Comparison of ENCODE assay signal across 9 mouse cellular contexts in the genomic region with DNA sequence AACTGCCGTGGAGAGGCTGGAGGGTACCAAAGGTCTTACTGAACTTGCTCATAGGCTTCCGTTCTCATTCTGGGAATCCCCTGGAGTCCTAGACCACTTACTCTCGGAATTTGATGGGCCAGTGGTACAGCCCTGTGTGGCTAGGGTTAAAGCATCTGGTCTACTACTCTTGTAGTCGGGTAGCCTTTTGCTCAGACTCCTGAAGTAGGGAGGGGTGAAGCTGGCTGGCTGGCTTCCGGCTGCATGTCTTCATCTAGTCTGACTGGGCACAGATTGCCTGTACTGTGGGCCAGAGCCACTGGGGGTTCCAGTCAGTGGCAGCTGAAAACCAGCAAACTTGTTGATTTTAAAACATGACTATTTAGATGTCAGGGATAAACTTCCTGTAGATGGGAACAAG.
A peak's percentile ranks its signal among the peaks of the same experiment; 100 is the strongest.
DNase-seq lines count a peak whose midpoint lies in the region; ATAC-seq lines count a peak whose summit lies in the region.
"Had no signal": no experiment of that assay in that cellular context is flagged by ENCODE, and none has a peak within 500 bp of the region (broad histone marks: within the 10 kb centered on the region; RNA-seq: fewer than 3 reads in every experiment).

No protein-coding gene starts in this region.

- WGBS in limb, embryonic 15.5 days: 49% methylated on average over 5 of the region's 5 CpGs
- 77% methylated on average over 5 of the region's 5 CpGs for WGBS in limb, embryonic 10.5 days
- WGBS in intestine, embryonic 15.5 days: 49% methylated on average over 5 of the region's 5 CpGs

- peak overlapping the region; percentile 30; the same call in 1 of the 2 replicates for H3K27ac ChIP-seq in limb, embryonic 15.5 days
- no peak overlapping the region for H3K27ac ChIP-seq in limb, embryonic 10.5 days
- H3K27ac ChIP-seq in intestine, embryonic 15.5 days: peak overlapping the region; percentile 49
- H3K27ac ChIP-seq: midbrain, embryonic 12.5 days had no signal

- H3K4me3 ChIP-seq in limb, embryonic 15.5 days: no peak overlapping the region
- H3K4me3 ChIP-seq in limb, embryonic 10.5 days: no peak overlapping the region
- H3K4me3 ChIP-seq in intestine, embryonic 15.5 days (replicated peaks): no peak overlapping the region
- H3K4me3 ChIP-seq: midbrain, embryonic 12.5 days had no signal

- no peak overlapping the region for H3K4me2 ChIP-seq in limb, embryonic 15.5 days
- no peak overlapping the region for H3K4me2 ChIP-seq in intestine, embryonic 15.5 days (replicated peaks)
- H3K4me2 ChIP-seq: midbrain, embryonic 12.5 days had no signal

- H3K27me3 ChIP-seq in limb, embryonic 15.5 days: no peaks in the 10 kb centered on the region
- H3K27me3 ChIP-seq in limb, embryonic 10.5 days (ENCODE audit: low read depth, poor library complexity, severe bottlenecking): no peaks in the 10 kb centered on the region
- no peaks in the 10 kb centered on the region for H3K27me3 ChIP-seq in intestine, embryonic 15.5 days (replicated peaks)
- H3K27me3 ChIP-seq: midbrain, embryonic 12.5 days had no signal

- DNase-seq in limb, embryonic 10.5 days (ENCODE audit: low spot score): no peak
- DNase-seq in cerebellum, postnatal 25 days: peak; percentile 29 to 53
- peak; percentile 62 for DNase-seq in lung, postnatal 36 days
- DNase-seq in yolk sac, embryonic 10.5 days (ENCODE audit: low spot score): no peak
- no peak for DNase-seq in thymus, postnatal 10 days (ENCODE audit: low spot score in 2 of 2)
- no peak for DNase-seq in thymus, postnatal 0 days (ENCODE audit: low spot score)

- ATAC-seq in limb, embryonic 15.5 days (ENCODE audit: insufficient number of reproducible peaks, low FRiP score, low TSS enrichment, low read depth): no peak
- ATAC-seq in intestine, embryonic 15.5 days: no peak

- H3K9me3 ChIP-seq in limb, embryonic 15.5 days: no peaks in the 10 kb centered on the region
- H3K9me3 ChIP-seq in limb, embryonic 10.5 days (replicated peaks): no peaks in the 10 kb centered on the region
- no peaks in the 10 kb centered on the region for H3K9me3 ChIP-seq in intestine, embryonic 15.5 days
- H3K9me3 ChIP-seq: midbrain, embryonic 12.5 days had no signal

- H3K36me3 ChIP-seq in limb, embryonic 15.5 days: peaks cover 2% of the 10 kb centered on the region; the same call in 1 of the 2 replicates
- peaks cover 2% of the 10 kb centered on the region for H3K36me3 ChIP-seq in limb, embryonic 10.5 days
- 0 out of 2 replicates have a peak, but pooled peaks cover 2% of the 10 kb centered on the region for H3K36me3 ChIP-seq in intestine, embryonic 15.5 days

- no peak overlapping the region for H3K9ac ChIP-seq in limb, embryonic 15.5 days
- H3K9ac ChIP-seq in intestine, embryonic 15.5 days: no peak overlapping the region
- H3K9ac ChIP-seq: midbrain, embryonic 12.5 days had no signal

- 0 out of 2 replicates have a peak, but pooled peaks cover 2% of the 10 kb centered on the region for H3K4me1 ChIP-seq in limb, embryonic 15.5 days
- no peaks in the 10 kb centered on the region for H3K4me1 ChIP-seq in limb, embryonic 10.5 days
- peaks cover 7% of the 10 kb centered on the region; the same call in 1 of the 2 replicates for H3K4me1 ChIP-seq in intestine, embryonic 15.5 days (replicated peaks)
- H3K4me1 ChIP-seq: midbrain, embryonic 12.5 days had no signal

Comparison
In these comparisons a context has a peak if more than half of its experiments do, and no peak if none do; other contexts are left out.
1. DNase-seq: peak in cerebellum, postnatal 25 days (2 of 2) and lung, postnatal 36 days (single experiment); none in limb, embryonic 10.5 days (single experiment), yolk sac, embryonic 10.5 days (single experiment), thymus, postnatal 10 days (0 of 2) and thymus, postnatal 0 days (single experiment).